Mouse (Mus musculus): ENCODE results near the gene Gadl1.

GRCm38 (mm10) chr9:115883413-115883812 is 25.8 kb upstream of the Gadl1 start:
- TF ChIP-seq GATA1 (IDR thresholded peaks at IDR 0.05; ENCODE audit: borderline replicate concordance, low read length) (no peak), FLI1 (IDR thresholded peaks at IDR 0.05; ENCODE audit: low read length) (no peak)
